Mouse (Mus musculus) lung, postnatal 0 days (tissue): Measurements from ENCODE around the gene Olfr67.
"Not testable (repeated sequence)": the region's sequence is repeated elsewhere in the genome, so short reads cannot be mapped to it uniquely, and the experiment has no call there.

Source experiments
- CTCF ChIP-seq: IDR thresholded peaks from 2 replicates; pipeline ENCODE4 v1.5.1; 2016; ENCODE audit warnings: antibody characterized with exemption, mild to moderate bottlenecking
- EP300 ChIP-seq: IDR thresholded peaks from 2 replicates; pipeline ENCODE4 v1.6.1; 2016; ENCODE audit warnings: antibody characterized with exemption, mild to moderate bottlenecking, control low read depth

GRCm38 (mm10) chr7:103767687-103768086 is 23.9 kb downstream of the Olfr67 start:
- not testable (repeated sequence) for TF ChIP-seq EP300, CTCF
